Mouse (Mus musculus) gastrocnemius, adult 8-10 months (tissue): Measurements from ENCODE around the gene Phf2. TPM values are rescaled to one million over a fixed set of nuclear protein-coding genes. Genes with fewer than 3 reads are reported as not detected.
"Not testable (repeated sequence)": the region's sequence is repeated elsewhere in the genome, so short reads cannot be mapped to it uniquely, and the experiment has no call there.

Source experiments
- DNase-seq, 2 experiments: peaks; one replicate each; pipeline ENCODE4 v3.0.0; 2022; ENCODE audit warnings: low spot score in 2 of 2
- total RNA-seq, 4 experiments: library from RNA; stranded (reverse); gene quantifications; 2 replicates each; pipeline ENCODE4 v1.2.4; 2022

The Phf2 gene
- total RNA-seq, 4 experiments from 2014 or later = 32.5 to 39.7 (median 36.2) TPM

GRCm38 (mm10) chr13:48809668-48810067 is 61.3 kb downstream of the Phf2 start:
- not testable (repeated sequence) for DNase-seq

- DNase-seq = peak; percentile 56 to 57
These were observed 63.4 kb downstream of the Phf2 start for GRCm38 (mm10) chr13:48807481-48808031.

- DNase-seq = no peak
These were observed 68.7 kb downstream of the Phf2 start for GRCm38 (mm10) chr13:48802181-48802580.

- DNase-seq = peak; percentile 37 to 48
These were observed 69.9 kb downstream of the Phf2 start for GRCm38 (mm10) chr13:48800850-48801546.

- DNase-seq = peak; percentile 28 to 53
These were observed 72.6 kb downstream of the Phf2 start for GRCm38 (mm10) chr13:48798256-48798771.

GRCm38 (mm10) chr13:48796906-48797305 is 74.0 kb downstream of the Phf2 start:
- DNase-seq = no peak

- DNase-seq = no peak
These were observed 75.2 kb downstream of the Phf2 start for GRCm38 (mm10) chr13:48795711-48796110.

- DNase-seq = no peak
These were observed 86.2 kb downstream of the Phf2 start for GRCm38 (mm10) chr13:48784594-48785298.

GRCm38 (mm10) chr13:48784151-48784550 is 86.8 kb downstream of the Phf2 start:
- no peak for DNase-seq

GRCm38 (mm10) chr13:48782727-48783725 is 87.9 kb downstream of the Phf2 start:
- DNase-seq = peak in 1 of 2 experiments; percentile 32

- DNase-seq = no peak
These were observed 90.4 kb downstream of the Phf2 start for GRCm38 (mm10) chr13:48780345-48781010.

GRCm38 (mm10) chr13:48779592-48780344 is 91.2 kb downstream of the Phf2 start:
- DNase-seq = no peak

GRCm38 (mm10) chr13:48778138-48778537 is 92.8 kb downstream of the Phf2 start:
- no peak for DNase-seq

GRCm38 (mm10) chr13:48774506-48774905 is 96.4 kb downstream of the Phf2 start:
- no peak for DNase-seq

GRCm38 (mm10) chr13:48768109-48768508 is 102.8 kb downstream of the Phf2 start:
- DNase-seq = no peak

- no peak for DNase-seq
These were observed 107.1 kb downstream of the Phf2 start for GRCm38 (mm10) chr13:48763701-48764245.

GRCm38 (mm10) chr13:48760855-48761436 is 110.0 kb downstream of the Phf2 start:
- DNase-seq = no peak

GRCm38 (mm10) chr13:48756769-48757168 is 114.2 kb downstream of the Phf2 start:
- no peak for DNase-seq
